Mouse (Mus musculus) E14TG2a.4 (cell line): Measurements from ENCODE around the gene Cep95.

Experiments
- CTCF ChIP-seq: conservative IDR thresholded peaks from 2 replicates; pipeline ENCODE4 v1.5.1; 2014; ENCODE audit warnings: low read length
- NANOG ChIP-seq: IDR thresholded peaks from 2 replicates; pipeline ENCODE4 v1.6.1; 2014; ENCODE audit warnings: borderline replicate concordance, low read length, mixed read lengths
- POU5F1 ChIP-seq: IDR thresholded peaks from 2 replicates; pipeline ENCODE4 v1.6.1; 2014; ENCODE audit warnings: low read length, borderline replicate concordance

GRCm38 (mm10) chr11:106802069-106802627, 13.1 kb downstream of the Cep95 start:
- no peak for TF ChIP-seq CTCF
- no peak for TF ChIP-seq NANOG
- no peak for TF ChIP-seq POU5F1
